Mouse (Mus musculus) small intestine, adult 2 months (tissue): ENCODE data around the gene Pkn1.

Source experiments
- CTCF ChIP-seq: fragments of 200-500 bp; IDR thresholded peaks from 2 replicates; pipeline ENCODE4 v1.5.1; 2012; ENCODE audit warnings: low read depth, mild to moderate bottlenecking, control low read depth, inconsistent platforms, low read length, moderate library complexity, mixed read lengths; ENCODE audit not compliant: insufficient replicate concordance, insufficient read length; ENCODE audit errors: extremely low read depth
- POLR2A ChIP-seq: fragments of 200-500 bp; IDR thresholded peaks from 2 replicates; pipeline ENCODE4 v1.6.1; 2012; ENCODE audit warnings: low read depth, mild to moderate bottlenecking, control low read depth, inconsistent platforms, low read length, moderate library complexity

DNA sequence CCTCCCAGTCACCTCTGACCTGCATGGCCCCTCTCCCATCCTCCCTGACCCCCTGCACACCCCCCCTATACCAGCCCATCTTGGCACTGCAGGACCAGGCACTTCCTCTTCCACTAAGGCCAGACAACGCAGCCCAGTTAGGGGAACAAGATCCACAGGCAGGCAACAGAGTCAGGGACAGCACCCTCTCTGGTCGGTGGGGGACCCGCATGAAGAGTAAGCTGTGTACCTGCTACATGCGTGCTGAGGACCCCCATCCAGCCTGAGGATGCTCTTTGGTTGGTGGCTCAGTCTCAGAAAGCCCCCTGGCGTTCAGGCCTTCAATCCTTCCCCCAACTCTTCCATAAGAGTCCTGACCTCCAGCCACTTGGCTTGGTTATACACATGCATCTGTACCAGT, 7.4 kb upstream of the Pkn1 start:
- no peak for TF ChIP-seq CTCF
- no peak for TF ChIP-seq POLR2A
